Mouse (Mus musculus): ENCODE results near the gene Mttp.

- no peak for TF ChIP-seq GATA1 (IDR thresholded peaks at IDR 0.05; ENCODE audit: low read length)
- no peak for TF ChIP-seq TAL1 (IDR thresholded peaks at IDR 0.05; ENCODE audit: low read length)
These were observed 78.4 kb downstream of the Mttp start for GRCm38 (mm10) chr3:138066348-138066856.
